Mouse (Mus musculus) limb, embryonic 11.5 days (tissue): ENCODE measurements around the gene Mllt1. TPM values are rescaled to one million over a fixed set of nuclear protein-coding genes. Genes with fewer than 3 reads are reported as not detected.

Source experiments
- ATAC-seq: fragments of 200-750 bp; cut with Nextera tagmentation; 2 replicates; pipeline ENCODE4 v1.8.0; 2017; ENCODE audit warnings: low read depth; ENCODE audit not compliant: insufficient number of reproducible peaks, low FRiP score, low TSS enrichment
- DNase-seq: peaks from one replicate; pipeline ENCODE4 v3.0.0-alpha.2; 2015; ENCODE audit warnings: low spot score
- H3K27ac ChIP-seq: fragments of 300-500 bp; sonication (generic); replicated peaks from 2 replicates; pipeline ENCODE4 v1.5.1; 2014; ENCODE audit warnings: low read depth, mild to moderate bottlenecking, low read length
- H3K27me3 ChIP-seq: fragments of 300-500 bp; sonication (generic); 2 replicates; pipeline ENCODE4 v1.6.1; 2014; ENCODE audit warnings: mild to moderate bottlenecking, low read length, mixed read lengths; ENCODE audit not compliant: control insufficient read depth, insufficient read depth
- H3K36me3 ChIP-seq: fragments of 300-500 bp; sonication (generic); 2 replicates; pipeline ENCODE4 v1.6.1; 2014; ENCODE audit warnings: mild to moderate bottlenecking, low read length, moderate library complexity, mixed read lengths; ENCODE audit not compliant: control insufficient read depth, insufficient read depth
- H3K4me1 ChIP-seq: fragments of 300-500 bp; sonication (generic); 2 replicates; pipeline ENCODE4 v1.6.1; 2014; ENCODE audit warnings: low read length, mixed read lengths; ENCODE audit not compliant: control insufficient read depth, insufficient read depth
- H3K4me2 ChIP-seq: fragments of 300-500 bp; sonication (generic); 2 replicates; pipeline ENCODE4 v1.6.1; 2014; ENCODE audit warnings: low read depth, mild to moderate bottlenecking, moderate library complexity; ENCODE audit not compliant: severe bottlenecking
- H3K4me3 ChIP-seq: fragments of 300-500 bp; sonication (generic); 2 replicates; pipeline ENCODE4 v1.5.1; 2014; ENCODE audit warnings: low read depth, low read length
- H3K9ac ChIP-seq: fragments of 300-500 bp; sonication (generic); 2 replicates; pipeline ENCODE4 v1.6.1; 2014; ENCODE audit warnings: mild to moderate bottlenecking, low read length
- H3K9me3 ChIP-seq: fragments of 300-500 bp; sonication (generic); 2 replicates; pipeline ENCODE4 v1.6.1; 2016; ENCODE audit warnings: low read length; ENCODE audit not compliant: control insufficient read depth
- WGBS: fragments of 180-500 bp; shearing (Covaris S2); extraction: QIAGEN DNeasy Blood & Tissue Kit; methylation state at CpG from one replicate; pipeline ENCODE4 v1.1.7; 2014; 5-methylcytosine and 5-hydroxymethylcytosine counted together
- polyA plus RNA-seq: library from polyadenylated mRNA; unstranded; fragments of >200 nt; fragmentation: Nextera tagmentation; extraction: Ambion mirVana; gene quantifications from 2 replicates; pipeline ENCODE4 v1.2.1, GENCODE M21; 2014

Mllt1 gene
- 33.6 and 43.1 TPM in 2 replicates for polyA plus RNA-seq

- Histone ChIP-seq H3K9ac (peak within 1 kb of the TSS; percentile 95), H3K27ac (peak within 1 kb of the TSS; percentile 51; the same call in 1 of the 2 replicates), H3K27me3 (no peaks in the 10 kb centered on the region), H3K36me3 (peaks cover 2% of the 10 kb centered on the region; the same call in 1 of the 2 replicates), H3K4me3 (peak within 1 kb of the TSS; percentile 97), H3K9me3 (no peaks in the 10 kb centered on the region), H3K4me1 (peaks cover 8% of the 10 kb centered on the region), H3K4me2 (peak within 1 kb of the TSS; percentile 64)
- 3% methylated on average over 67 of the region's 76 CpGs for WGBS
- DNase-seq (peak; percentile 100), ATAC-seq (peak; percentile 97)
Observed at GRCm38 (mm10) chr17:56935363-56936131, at the start of gene Mllt1. TSS of gene Mllt1 (minus strand) at chr17:56935415.

- Histone ChIP-seq H3K4me2 (no peak overlapping the region), H3K27ac (no peak overlapping the region), H3K4me1 (no peaks in the 10 kb centered on the region), H3K4me3 (no peak overlapping the region), H3K27me3 (no peaks in the 10 kb centered on the region), H3K9me3 (no peaks in the 10 kb centered on the region), H3K9ac (no peak overlapping the region), H3K36me3 (no peaks in the 10 kb centered on the region; the same call in 1 of the 2 replicates)
- WGBS = 82% methylated on average over 9 of the region's 9 CpGs
- ATAC-seq (no peak), DNase-seq (no peak)
Observed at GRCm38 (mm10) chr17:56984886-56985285, 49.7 kb upstream of the Mllt1 start.

DNA sequence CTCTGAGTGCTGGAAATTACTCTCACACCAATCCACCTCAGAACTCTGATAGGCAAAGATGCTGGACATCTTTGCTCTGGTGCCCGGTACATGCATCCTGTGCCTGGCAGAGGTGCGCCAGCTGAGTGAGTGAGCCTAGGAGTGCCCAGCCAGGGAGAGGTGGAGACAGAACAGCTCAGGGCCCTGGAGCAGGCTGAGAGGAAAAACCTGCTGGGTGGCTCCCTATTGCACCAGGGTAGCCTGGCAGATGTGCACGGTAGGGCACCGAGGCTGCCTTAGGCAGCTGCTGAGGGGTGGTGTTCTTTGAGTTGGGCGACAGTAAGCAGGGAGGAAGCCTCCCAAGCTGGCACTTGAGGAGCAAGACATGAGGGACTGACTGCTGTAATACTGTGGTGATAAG, 46.8 kb upstream of the Mllt1 start, which contains the start of gene Acer1:
Gene Acer1, minus strand, starts transcription at position 114 of the 400 bp plus-strand sequence.
- Histone ChIP-seq H3K9ac (no peak within 1 kb of the TSS), H3K9me3 (no peaks in the 10 kb centered on the region), H3K4me1 (no peaks in the 10 kb centered on the region), H3K4me2 (no peak within 1 kb of the TSS), H3K36me3 (no peaks in the 10 kb centered on the region), H3K27ac (no peak within 1 kb of the TSS), H3K4me3 (no peak within 1 kb of the TSS), H3K27me3 (no peaks in the 10 kb centered on the region)
- DNase-seq (no peak), ATAC-seq (no peak)
- WGBS = 70% methylated on average over 5 of the region's 5 CpGs

- Histone ChIP-seq H3K9ac (no peak overlapping the region), H3K36me3 (no peaks in the 10 kb centered on the region), H3K27ac (no peak overlapping the region), H3K4me2 (no peak overlapping the region), H3K9me3 (no peaks in the 10 kb centered on the region), H3K27me3 (no peaks in the 10 kb centered on the region), H3K4me1 (no peaks in the 10 kb centered on the region), H3K4me3 (no peak overlapping the region)
- ATAC-seq (no peak), DNase-seq (no peak)
- WGBS = 74% methylated on average over 7 of the region's 7 CpGs
Observed at GRCm38 (mm10) chr17:56981049-56981448, 45.8 kb upstream of the Mllt1 start.

GRCm38 (mm10) chr17:56979524-56979923, 44.3 kb upstream of the Mllt1 start:
- Histone ChIP-seq H3K9me3 (no peaks in the 10 kb centered on the region), H3K4me3 (no peak overlapping the region), H3K9ac (no peak overlapping the region), H3K4me2 (no peak overlapping the region), H3K27ac (no peak overlapping the region), H3K27me3 (no peaks in the 10 kb centered on the region), H3K4me1 (no peaks in the 10 kb centered on the region), H3K36me3 (no peaks in the 10 kb centered on the region)
- DNase-seq (no peak), ATAC-seq (no peak)
- WGBS = 25% methylated on average over 6 of the region's 8 CpGs

- DNase-seq = no peak
- Histone ChIP-seq H3K36me3 (no peaks in the 10 kb centered on the region), H3K4me2 (no peak overlapping the region), H3K27me3 (no peaks in the 10 kb centered on the region), H3K9me3 (no peaks in the 10 kb centered on the region), H3K9ac (no peak overlapping the region), H3K4me3 (no peak overlapping the region), H3K4me1 (no peaks in the 10 kb centered on the region), H3K27ac (no peak overlapping the region)
- no peak for ATAC-seq
- 81% methylated on average over 8 of the region's 8 CpGs for WGBS
Observed at GRCm38 (mm10) chr17:56976531-56977390, 41.5 kb upstream of the Mllt1 start.

GRCm38 (mm10) chr17:56975391-56975790, 40.2 kb upstream of the Mllt1 start:
- ATAC-seq = no peak
- no peaks in the 10 kb centered on the region for H3K36me3 ChIP-seq
- no peak overlapping the region for H3K4me3 ChIP-seq
- no peak for DNase-seq
- H3K9ac ChIP-seq = no peak overlapping the region
- no peak overlapping the region for H3K4me2 ChIP-seq
- no peaks in the 10 kb centered on the region for H3K9me3 ChIP-seq
- no peaks in the 10 kb centered on the region for H3K4me1 ChIP-seq
- H3K27me3 ChIP-seq = no peaks in the 10 kb centered on the region
- no peak overlapping the region for H3K27ac ChIP-seq
- 84% methylated on average over 3 of the region's 3 CpGs for WGBS

GRCm38 (mm10) chr17:56974708-56975240, 39.6 kb upstream of the Mllt1 start:
- Histone ChIP-seq H3K4me2 (no peak overlapping the region), H3K4me1 (no peaks in the 10 kb centered on the region), H3K27me3 (no peaks in the 10 kb centered on the region), H3K9me3 (no peaks in the 10 kb centered on the region), H3K4me3 (no peak overlapping the region), H3K36me3 (no peaks in the 10 kb centered on the region), H3K27ac (no peak overlapping the region), H3K9ac (no peak overlapping the region)
- DNase-seq = no peak
- ATAC-seq = no peak
- WGBS = 79% methylated on average over 5 of the region's 5 CpGs
